Mouse (Mus musculus): ENCODE data around the gene Tex36. TPM values are rescaled to one million over a fixed set of nuclear protein-coding genes. Genes with fewer than 3 reads are reported as not detected.

Tex36 gene
- polyA plus RNA-seq, 1 experiment from 2014 or later: 0.16 TPM

- DNase-seq (ENCODE audit: low spot score): no peak
- Histone ChIP-seq H3K27ac (replicated peaks; ENCODE audit: low read depth, low read length) (no peak overlapping the region), H3K4me2 (ENCODE audit: low read depth, severe bottlenecking) (no peak overlapping the region), H3K9ac (ENCODE audit: low read length) (no peak overlapping the region), H3K4me3 (ENCODE audit: low read depth, low read length) (no peak overlapping the region), H3K9me3 (ENCODE audit: control insufficient read depth, low read length) (no peaks in the 10 kb centered on the region), H3K4me1 (ENCODE audit: control insufficient read depth, insufficient read depth, low read length) (no peaks in the 10 kb centered on the region), H3K27me3 (ENCODE audit: control insufficient read depth, insufficient read depth, low read length) (no peaks in the 10 kb centered on the region), H3K36me3 (ENCODE audit: control insufficient read depth, insufficient read depth, low read length) (no peaks in the 10 kb centered on the region)
- no peak for ATAC-seq (ENCODE audit: insufficient number of reproducible peaks, low FRiP score, low TSS enrichment, low read depth)
- WGBS: 87% methylated on average over 7 of the region's 7 CpGs
Observed at GRCm38 (mm10) chr7:133552306-133552991, 49.5 kb downstream of the Tex36 start.

GRCm38 (mm10) chr7:133551000-133551399 lies 51.0 kb downstream of the Tex36 start:
- DNase-seq (ENCODE audit: low spot score) (no peak), ATAC-seq (ENCODE audit: insufficient number of reproducible peaks, low FRiP score, low TSS enrichment, low read depth) (no peak)
- H3K4me3 ChIP-seq (ENCODE audit: low read depth, low read length): no peak overlapping the region
- H3K4me2 ChIP-seq (ENCODE audit: low read depth, severe bottlenecking): no peak overlapping the region
- H3K9me3 ChIP-seq (ENCODE audit: control insufficient read depth, low read length): no peaks in the 10 kb centered on the region
- no peaks in the 10 kb centered on the region for H3K36me3 ChIP-seq (ENCODE audit: control insufficient read depth, insufficient read depth, low read length)
- H3K9ac ChIP-seq (ENCODE audit: low read length): no peak overlapping the region
- H3K27me3 ChIP-seq (ENCODE audit: control insufficient read depth, insufficient read depth, low read length): no peaks in the 10 kb centered on the region
- no peaks in the 10 kb centered on the region for H3K4me1 ChIP-seq (ENCODE audit: control insufficient read depth, insufficient read depth, low read length)
- no peak overlapping the region for H3K27ac ChIP-seq (replicated peaks; ENCODE audit: low read depth, low read length)
- WGBS: 65% methylated on average over 2 of the region's 2 CpGs

GRCm38 (mm10) chr7:133548434-133548833 lies 53.5 kb downstream of the Tex36 start:
- WGBS: 91% methylated on average over 4 of the region's 4 CpGs
- no peak overlapping the region for H3K9ac ChIP-seq (ENCODE audit: low read length)
- no peaks in the 10 kb centered on the region for H3K36me3 ChIP-seq (ENCODE audit: control insufficient read depth, insufficient read depth, low read length)
- no peak overlapping the region for H3K27ac ChIP-seq (replicated peaks; ENCODE audit: low read depth, low read length)
- no peaks in the 10 kb centered on the region for H3K9me3 ChIP-seq (ENCODE audit: control insufficient read depth, low read length)
- ATAC-seq (ENCODE audit: insufficient number of reproducible peaks, low FRiP score, low TSS enrichment, low read depth): no peak
- H3K4me3 ChIP-seq (ENCODE audit: low read depth, low read length): no peak overlapping the region
- no peak overlapping the region for H3K4me2 ChIP-seq (ENCODE audit: low read depth, severe bottlenecking)
- H3K27me3 ChIP-seq (ENCODE audit: control insufficient read depth, insufficient read depth, low read length): no peaks in the 10 kb centered on the region
- no peaks in the 10 kb centered on the region for H3K4me1 ChIP-seq (ENCODE audit: control insufficient read depth, insufficient read depth, low read length)
- no peak for DNase-seq (ENCODE audit: low spot score)

- H3K4me2 ChIP-seq (ENCODE audit: low read depth, severe bottlenecking): no peak overlapping the region
- no peaks in the 10 kb centered on the region for H3K9me3 ChIP-seq (ENCODE audit: control insufficient read depth, low read length)
- H3K9ac ChIP-seq (ENCODE audit: low read length): no peak overlapping the region
- H3K36me3 ChIP-seq (ENCODE audit: control insufficient read depth, insufficient read depth, low read length): no peaks in the 10 kb centered on the region
- 91% methylated on average over 3 of the region's 3 CpGs for WGBS
- DNase-seq (ENCODE audit: low spot score): no peak
- ATAC-seq (ENCODE audit: insufficient number of reproducible peaks, low FRiP score, low TSS enrichment, low read depth): no peak
- H3K4me3 ChIP-seq (ENCODE audit: low read depth, low read length): no peak overlapping the region
- H3K4me1 ChIP-seq (ENCODE audit: control insufficient read depth, insufficient read depth, low read length): no peaks in the 10 kb centered on the region
- no peak overlapping the region for H3K27ac ChIP-seq (replicated peaks; ENCODE audit: low read depth, low read length)
- H3K27me3 ChIP-seq (ENCODE audit: control insufficient read depth, insufficient read depth, low read length): no peaks in the 10 kb centered on the region
Observed at GRCm38 (mm10) chr7:133545631-133546030, 56.3 kb downstream of the Tex36 start.

GRCm38 (mm10) chr7:133544966-133545365 lies 57.0 kb downstream of the Tex36 start:
- Histone ChIP-seq H3K4me1 (ENCODE audit: control insufficient read depth, insufficient read depth, low read length) (no peaks in the 10 kb centered on the region), H3K4me2 (ENCODE audit: low read depth, severe bottlenecking) (no peak overlapping the region), H3K27me3 (ENCODE audit: control insufficient read depth, insufficient read depth, low read length) (no peaks in the 10 kb centered on the region), H3K9me3 (ENCODE audit: control insufficient read depth, low read length) (no peaks in the 10 kb centered on the region), H3K4me3 (ENCODE audit: low read depth, low read length) (no peak overlapping the region), H3K36me3 (ENCODE audit: control insufficient read depth, insufficient read depth, low read length) (no peaks in the 10 kb centered on the region), H3K9ac (ENCODE audit: low read length) (no peak overlapping the region), H3K27ac (replicated peaks; ENCODE audit: low read depth, low read length) (no peak overlapping the region)
- 85% methylated on average over 2 of the region's 2 CpGs for WGBS
- ATAC-seq (ENCODE audit: insufficient number of reproducible peaks, low FRiP score, low TSS enrichment, low read depth) (no peak), DNase-seq (ENCODE audit: low spot score) (no peak)

GRCm38 (mm10) chr7:133543131-133543530 lies 58.8 kb downstream of the Tex36 start:
- no peaks in the 10 kb centered on the region for H3K4me1 ChIP-seq (ENCODE audit: control insufficient read depth, insufficient read depth, low read length)
- no peak overlapping the region for H3K9ac ChIP-seq (ENCODE audit: low read length)
- no peak for DNase-seq (ENCODE audit: low spot score)
- no peaks in the 10 kb centered on the region for H3K27me3 ChIP-seq (ENCODE audit: control insufficient read depth, insufficient read depth, low read length)
- no peak overlapping the region for H3K27ac ChIP-seq (replicated peaks; ENCODE audit: low read depth, low read length)
- no peak overlapping the region for H3K4me3 ChIP-seq (ENCODE audit: low read depth, low read length)
- H3K4me2 ChIP-seq (ENCODE audit: low read depth, severe bottlenecking): no peak overlapping the region
- H3K36me3 ChIP-seq (ENCODE audit: control insufficient read depth, insufficient read depth, low read length): no peaks in the 10 kb centered on the region
- 91% methylated on average over 4 of the region's 4 CpGs for WGBS
- ATAC-seq (ENCODE audit: insufficient number of reproducible peaks, low FRiP score, low TSS enrichment, low read depth): no peak
- H3K9me3 ChIP-seq (ENCODE audit: control insufficient read depth, low read length): no peaks in the 10 kb centered on the region

GRCm38 (mm10) chr7:133537366-133537765 lies 64.6 kb downstream of the Tex36 start:
- DNase-seq (ENCODE audit: low spot score): no peak
- no peak overlapping the region for H3K4me3 ChIP-seq (ENCODE audit: low read depth, low read length)
- H3K27me3 ChIP-seq (ENCODE audit: control insufficient read depth, insufficient read depth, low read length): no peaks in the 10 kb centered on the region
- WGBS: 83% methylated on average over 4 of the region's 4 CpGs
- H3K9me3 ChIP-seq (ENCODE audit: control insufficient read depth, low read length): no peaks in the 10 kb centered on the region
- H3K27ac ChIP-seq (replicated peaks; ENCODE audit: low read depth, low read length): no peak overlapping the region
- H3K36me3 ChIP-seq (ENCODE audit: control insufficient read depth, insufficient read depth, low read length): no peaks in the 10 kb centered on the region
- no peak overlapping the region for H3K4me2 ChIP-seq (ENCODE audit: low read depth, severe bottlenecking)
- H3K9ac ChIP-seq (ENCODE audit: low read length): no peak overlapping the region
- no peak for ATAC-seq (ENCODE audit: insufficient number of reproducible peaks, low FRiP score, low TSS enrichment, low read depth)
- H3K4me1 ChIP-seq (ENCODE audit: control insufficient read depth, insufficient read depth, low read length): no peaks in the 10 kb centered on the region
